In the genomic region with DNA sequence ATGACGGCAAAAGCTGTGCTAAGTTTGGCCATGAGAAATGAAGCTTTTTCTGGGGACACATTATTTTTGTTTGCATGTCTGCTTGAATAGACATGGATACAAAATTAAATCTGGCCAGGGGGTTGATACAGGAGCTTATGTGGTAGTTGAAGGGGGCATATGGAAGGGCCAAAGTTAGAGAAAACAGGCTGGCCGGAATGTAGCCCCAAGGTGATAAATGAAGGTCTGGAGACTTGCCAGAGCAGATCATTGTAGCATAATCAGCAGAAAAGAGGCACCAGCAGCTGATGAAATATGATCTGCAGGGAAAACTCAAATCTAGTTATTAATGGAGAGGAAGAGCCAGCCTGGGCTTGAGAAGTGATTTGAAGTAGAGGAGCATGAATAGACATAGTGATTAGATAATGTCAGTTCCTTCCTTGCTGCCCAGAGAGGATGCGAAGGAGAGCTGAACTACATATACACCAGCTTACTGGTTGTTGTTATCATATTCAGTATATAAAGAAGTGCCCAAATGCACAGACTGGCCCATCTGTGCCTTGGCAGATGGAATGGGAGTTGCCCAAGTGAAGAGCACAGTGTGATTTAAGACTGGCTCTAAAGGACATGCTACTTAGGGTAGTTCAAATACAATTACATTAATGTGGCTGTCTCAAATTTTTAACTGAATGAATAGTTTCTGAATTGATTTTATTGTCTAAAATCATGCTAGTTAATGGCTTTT, we compare ENCODE assay signal across 12 mouse cellular contexts.
DNase-seq lines count a peak whose midpoint lies in the region; ATAC-seq and TF ChIP-seq lines count a peak whose summit lies in the region.
"Had no signal": no experiment of that assay in that cellular context is flagged by ENCODE, and none has a peak within 500 bp of the region (broad histone marks: within the 10 kb centered on the region; RNA-seq: fewer than 3 reads in every experiment).

No protein-coding gene starts in this region.

- peak; percentile 3 for DNase-seq in embryo, embryonic 10 days (ENCODE audit: low spot score)
- DNase-seq in embryo, embryonic 9.5 days (ENCODE audit: extremely low spot score), result no peak
- peak; percentile 17 for DNase-seq in neural tube, embryonic 10.5 days (ENCODE audit: extremely low spot score, low spot score)
- peak; percentile 64 for DNase-seq in forebrain, postnatal 0 days
- DNase-seq in left cerebral cortex, postnatal 36 days (ENCODE audit: low spot score in 2 of 2), result no peak
- DNase-seq: liver; lung, postnatal 10 days; spleen, adult 18-20 months; thymus, adult 18-20 months had no signal

- no peak overlapping the region for H3K4me3 ChIP-seq in neural tube, embryonic 15.5 days (replicated peaks)
- no peak overlapping the region for H3K4me3 ChIP-seq in forebrain, postnatal 0 days (ENCODE audit: low read depth, low read length)
- H3K4me3 ChIP-seq in neural tube, embryonic 14.5 days (ENCODE audit: low read depth, low read length), result no peak overlapping the region
- H3K4me3 ChIP-seq in kidney, embryonic 16.5 days (ENCODE audit: low read length), result no peak overlapping the region

- no peak overlapping the region for H3K9ac ChIP-seq in neural tube, embryonic 15.5 days (replicated peaks)
- H3K9ac ChIP-seq in forebrain, postnatal 0 days, result no peak overlapping the region
- no peak overlapping the region for H3K9ac ChIP-seq in neural tube, embryonic 14.5 days (replicated peaks; ENCODE audit: low read depth, low read length)
- no peak overlapping the region for H3K9ac ChIP-seq in kidney, embryonic 16.5 days (replicated peaks; ENCODE audit: low read length)

- no peaks in the 10 kb centered on the region for H3K27me3 ChIP-seq in neural tube, embryonic 15.5 days (replicated peaks)
- no peaks in the 10 kb centered on the region for H3K27me3 ChIP-seq in forebrain, postnatal 0 days (ENCODE audit: insufficient read depth, low read length)
- no peaks in the 10 kb centered on the region for H3K27me3 ChIP-seq in neural tube, embryonic 14.5 days (ENCODE audit: control insufficient read depth, insufficient read depth, low read length)
- H3K27me3 ChIP-seq in kidney, embryonic 16.5 days (ENCODE audit: insufficient read depth, low read length), result no peaks in the 10 kb centered on the region

- no peaks in the 10 kb centered on the region for H3K36me3 ChIP-seq in neural tube, embryonic 15.5 days
- H3K36me3 ChIP-seq in forebrain, postnatal 0 days (ENCODE audit: insufficient read depth), result no peaks in the 10 kb centered on the region
- H3K36me3 ChIP-seq in neural tube, embryonic 14.5 days (ENCODE audit: control insufficient read depth, insufficient read depth, low read length), result no peaks in the 10 kb centered on the region
- H3K36me3 ChIP-seq in kidney, embryonic 16.5 days (ENCODE audit: insufficient read depth, low read length), result no peaks in the 10 kb centered on the region

- TF ChIP-seq CTCF in forebrain, postnatal 0 days (IDR thresholded peaks at IDR 0.05; ENCODE audit: low read depth), result no peak

- H3K4me2 ChIP-seq in neural tube, embryonic 15.5 days, result no peak overlapping the region
- H3K4me2 ChIP-seq in forebrain, postnatal 0 days (ENCODE audit: low read depth), result no peak overlapping the region
- no peak overlapping the region for H3K4me2 ChIP-seq in neural tube, embryonic 14.5 days (ENCODE audit: low read depth, low read length)
- no peak overlapping the region for H3K4me2 ChIP-seq in kidney, embryonic 16.5 days (replicated peaks; ENCODE audit: low read depth, low read length)

- no peak overlapping the region for H3K27ac ChIP-seq in neural tube, embryonic 15.5 days (replicated peaks)
- H3K27ac ChIP-seq in forebrain, postnatal 0 days (ENCODE audit: low read depth, low read length), result no peak overlapping the region; the same call in 1 of the 2 replicates
- H3K27ac ChIP-seq in neural tube, embryonic 14.5 days (ENCODE audit: low read depth, low read length), result no peak overlapping the region
- no peak overlapping the region for H3K27ac ChIP-seq in kidney, embryonic 16.5 days (ENCODE audit: low read length)

- WGBS in neural tube, embryonic 15.5 days, result 46% methylated on average over 3 of the region's 3 CpGs
- WGBS in forebrain, postnatal 0 days, result 47% methylated on average over 3 of the region's 3 CpGs
- 38% methylated on average over 3 of the region's 3 CpGs for WGBS in neural tube, embryonic 14.5 days
- 39% methylated on average over 3 of the region's 3 CpGs for WGBS in kidney, embryonic 16.5 days

- no peaks in the 10 kb centered on the region for H3K9me3 ChIP-seq in neural tube, embryonic 15.5 days (replicated peaks)
- no peaks in the 10 kb centered on the region for H3K9me3 ChIP-seq in forebrain, postnatal 0 days (ENCODE audit: low read length)
- H3K9me3 ChIP-seq in neural tube, embryonic 14.5 days (ENCODE audit: control insufficient read depth, low read length), result no peaks in the 10 kb centered on the region
- no peaks in the 10 kb centered on the region for H3K9me3 ChIP-seq in kidney, embryonic 16.5 days (ENCODE audit: low read length)

- 0 out of 2 replicates have a peak, but pooled peaks cover 4% of the 10 kb centered on the region for H3K4me1 ChIP-seq in neural tube, embryonic 15.5 days
- H3K4me1 ChIP-seq in forebrain, postnatal 0 days (ENCODE audit: insufficient read depth), result no peaks in the 10 kb centered on the region
- H3K4me1 ChIP-seq in neural tube, embryonic 14.5 days (ENCODE audit: control insufficient read depth, insufficient read depth, low read length), result 0 out of 2 replicates have a peak, but pooled peaks cover 6% of the 10 kb centered on the region
- no peaks in the 10 kb centered on the region for H3K4me1 ChIP-seq in kidney, embryonic 16.5 days (ENCODE audit: insufficient read depth, low read length)

- ATAC-seq in neural tube, embryonic 15.5 days (ENCODE audit: low FRiP score), result no peak
- ATAC-seq in forebrain, postnatal 0 days, result peak; percentile 69; the same call in 1 of the 2 replicates
- peak; percentile 58; the same call in 1 of the 2 replicates for ATAC-seq in neural tube, embryonic 14.5 days (ENCODE audit: low read depth)
- no peak for ATAC-seq in kidney, embryonic 16.5 days (ENCODE audit: low FRiP score, low TSS enrichment)

- intact Hi-C loops in left cerebral cortex, postnatal 36 days (cut with DNase I), result no loop called here

Comparison
In these comparisons a context has a peak if more than half of its experiments do, and no peak if none do; other contexts are left out.
1. DNase-seq: peak in embryo, embryonic 10 days (single experiment), neural tube, embryonic 10.5 days (single experiment) and forebrain, postnatal 0 days (single experiment); none in embryo, embryonic 9.5 days (single experiment) and left cerebral cortex, postnatal 36 days (0 of 2).
2. ATAC-seq: peak in forebrain, postnatal 0 days (single experiment) and neural tube, embryonic 14.5 days (single experiment); none in neural tube, embryonic 15.5 days (single experiment) and kidney, embryonic 16.5 days (single experiment).